Comparison of ENCODE assay signal across 9 mouse cellular contexts in the genomic region with DNA sequence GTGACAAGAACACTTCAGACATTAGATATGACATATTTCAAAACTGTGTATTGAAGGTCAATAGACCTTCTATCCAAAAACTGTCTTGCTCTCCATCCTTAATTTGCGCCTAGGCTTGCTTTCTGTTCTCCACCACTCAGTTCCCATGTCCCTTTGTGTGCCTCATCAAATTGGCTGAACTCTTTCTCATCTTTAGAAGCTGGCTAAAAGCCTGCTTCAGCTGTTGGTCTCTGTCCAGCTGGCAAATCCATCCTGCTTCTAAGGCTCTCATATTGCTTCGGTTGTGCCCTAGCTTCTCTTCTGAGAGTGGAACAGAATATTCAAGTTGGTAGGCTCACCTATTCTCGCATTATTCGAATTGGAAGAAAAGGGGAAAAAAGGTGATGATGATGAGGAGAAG.
DNase-seq lines count a peak whose midpoint lies in the region.
"Had no signal": no experiment of that assay in that cellular context is flagged by ENCODE, and none has a peak within 500 bp of the region (broad histone marks: within the 10 kb centered on the region; RNA-seq: fewer than 3 reads in every experiment).

No protein-coding gene starts in this region.

- DNase-seq in cerebellum, postnatal 14 days: peak; percentile 79 to 82
- no peak for DNase-seq in cerebellum, adult 18-20 months
- DNase-seq in layer of hippocampus, postnatal 14 days (ENCODE audit: low spot score in 2 of 2): peak; percentile 22 to 28
- DNase-seq in layer of hippocampus, adult 11-12 months (ENCODE audit: low spot score): no peak
- peak; percentile 7 for DNase-seq in gastrocnemius, adult 18-20 months (ENCODE audit: low spot score)
- peak; percentile 37 for DNase-seq in lung, postnatal 14 days
- DNase-seq in embryo, embryonic 10.5 days (ENCODE audit: low spot score): no peak
- DNase-seq in frontal cortex, postnatal 25 days (ENCODE audit: low spot score in 2 of 2): no peak
- DNase-seq: midbrain, embryonic 14.5 days had no signal

Comparison
In these comparisons a context has a peak if more than half of its experiments do, and no peak if none do; other contexts are left out.
1. DNase-seq: peak in cerebellum, postnatal 14 days (2 of 2), layer of hippocampus, postnatal 14 days (2 of 2), gastrocnemius, adult 18-20 months (single experiment) and lung, postnatal 14 days (single experiment); none in cerebellum, adult 18-20 months (0 of 2), layer of hippocampus, adult 11-12 months (single experiment), embryo, embryonic 10.5 days (single experiment) and frontal cortex, postnatal 25 days (0 of 2).